ENCODE assay signal across 29 mouse cellular contexts in genomic region chr4:94620077-94620476, GRCm38 (mm10). TPM values are rescaled to one million over a fixed set of nuclear protein-coding genes. Genes with fewer than 3 reads are reported as not detected.
DNase-seq lines count a peak whose midpoint lies in the region; ATAC-seq and TF ChIP-seq lines count a peak whose summit lies in the region.
"Had no signal": no experiment of that assay in that cellular context is flagged by ENCODE, and none has a peak within 500 bp of the region (broad histone marks: within the 10 kb centered on the region; RNA-seq: fewer than 3 reads in every experiment).

No protein-coding gene starts in this region.

- peaks cover 16% of the 10 kb centered on the region for H3K79me2 ChIP-seq in myocyte (ENCODE audit: control insufficient read depth, insufficient read depth)

- H3K4me2 ChIP-seq in embryonic facial prominence, embryonic 12.5 days (replicated peaks), result no peak overlapping the region
- peak overlapping the region; percentile 62 for H3K4me2 ChIP-seq in myocyte (ENCODE audit: low read depth)
- H3K4me2 ChIP-seq in stomach, postnatal 0 days (replicated peaks; ENCODE audit: low read depth), result no peak overlapping the region
- H3K4me2 ChIP-seq: embryonic facial prominence, embryonic 13.5 days; heart, embryonic 13.5 days; hindbrain, embryonic 14.5 days had no signal

- 0 out of 2 replicates have a peak overlapping the region, but pooled peaks have one; percentile 19 for H3K27ac ChIP-seq in embryonic facial prominence, embryonic 12.5 days
- H3K27ac ChIP-seq in embryonic facial prominence, embryonic 10.5 days (replicated peaks), result no peak overlapping the region
- no peak overlapping the region for H3K27ac ChIP-seq in stomach, postnatal 0 days (replicated peaks)
- H3K27ac ChIP-seq: embryonic facial prominence, embryonic 13.5 days; heart, adult 2 months; heart, embryonic 10.5 days; heart, embryonic 13.5 days; hindbrain, embryonic 14.5 days; hindbrain, postnatal 0 days had no signal

- H3K9me3 ChIP-seq in embryonic facial prominence, embryonic 12.5 days, result no peaks in the 10 kb centered on the region
- H3K9me3 ChIP-seq in embryonic facial prominence, embryonic 10.5 days, result no peaks in the 10 kb centered on the region
- H3K9me3 ChIP-seq in stomach, postnatal 0 days (ENCODE audit: control insufficient read depth, low read length), result no peaks in the 10 kb centered on the region
- H3K9me3 ChIP-seq: embryonic facial prominence, embryonic 13.5 days; heart, embryonic 10.5 days; heart, embryonic 13.5 days had no signal

- peaks cover 9% of the 10 kb centered on the region for H3K36me3 ChIP-seq in embryonic facial prominence, embryonic 12.5 days
- peaks cover 30% of the 10 kb centered on the region for H3K36me3 ChIP-seq in embryonic facial prominence, embryonic 10.5 days (replicated peaks)
- H3K36me3 ChIP-seq in myocyte (ENCODE audit: control insufficient read depth, insufficient read depth), result peaks cover 14% of the 10 kb centered on the region
- no peaks in the 10 kb centered on the region for H3K36me3 ChIP-seq in stomach, postnatal 0 days (ENCODE audit: control insufficient read depth, insufficient read depth, low read length)

- no peak for TF ChIP-seq POLR2A in myocyte (IDR thresholded peaks at IDR 0.05; ENCODE audit: insufficient read length, low read depth)

- DNase-seq in embryonic facial prominence, embryonic 10.5 days (ENCODE audit: low spot score), result no peak
- peak; percentile 50 for DNase-seq in NIH3T3 (ENCODE audit: low read depth)
- no peak for DNase-seq in stomach, postnatal 0 days (ENCODE audit: low spot score)
- DNase-seq: adrenal gland, adult 8-10 months; adrenal gland, postnatal 25 days; cerebellum, adult 11-12 months; cerebellum, adult 8-10 months; cerebellum, postnatal 10 days; cerebellum, postnatal 36 days; forebrain, postnatal 0 days; gastrocnemius, postnatal 36 days; heart, adult 2 months; heart, postnatal 14 days; heart, postnatal 4 days; kidney, adult 18-20 months had no signal

- H3K4me3 ChIP-seq in embryonic facial prominence, embryonic 12.5 days, result no peak overlapping the region
- no peak overlapping the region for H3K4me3 ChIP-seq in embryonic facial prominence, embryonic 10.5 days
- H3K4me3 ChIP-seq in myocyte, result no peak overlapping the region
- H3K4me3 ChIP-seq in stomach, postnatal 0 days (ENCODE audit: low read depth, low read length), result no peak overlapping the region
- H3K4me3 ChIP-seq: embryonic facial prominence, embryonic 13.5 days; heart, adult 2 months; heart, embryonic 10.5 days; heart, embryonic 13.5 days had no signal

- TF ChIP-seq CTCF in stomach, postnatal 0 days (IDR thresholded peaks at IDR 0.05; ENCODE audit: low read depth), result no peak

- H3K4me1 ChIP-seq in embryonic facial prominence, embryonic 12.5 days, result no peaks in the 10 kb centered on the region
- peaks cover 8% of the 10 kb centered on the region for H3K4me1 ChIP-seq in embryonic facial prominence, embryonic 10.5 days
- no peaks in the 10 kb centered on the region for H3K4me1 ChIP-seq in stomach, postnatal 0 days (replicated peaks; ENCODE audit: control insufficient read depth, insufficient read depth)
- H3K4me1 ChIP-seq: heart, embryonic 10.5 days had no signal

- no peak overlapping the region for H3K9ac ChIP-seq in embryonic facial prominence, embryonic 12.5 days
- no peak overlapping the region for H3K9ac ChIP-seq in stomach, postnatal 0 days (ENCODE audit: low read length)
- H3K9ac ChIP-seq: embryonic facial prominence, embryonic 13.5 days; forebrain, postnatal 0 days; heart, embryonic 13.5 days; hindbrain, embryonic 14.5 days had no signal

- no peaks in the 10 kb centered on the region for H3K27me3 ChIP-seq in embryonic facial prominence, embryonic 12.5 days
- H3K27me3 ChIP-seq in embryonic facial prominence, embryonic 10.5 days (replicated peaks; ENCODE audit: low read depth, poor library complexity, severe bottlenecking), result no peaks in the 10 kb centered on the region
- H3K27me3 ChIP-seq in myocyte (ENCODE audit: control insufficient read depth, insufficient read depth, insufficient read length), result no peaks in the 10 kb centered on the region
- no peaks in the 10 kb centered on the region for H3K27me3 ChIP-seq in stomach, postnatal 0 days (ENCODE audit: control insufficient read depth, insufficient read depth, low read length)
- H3K27me3 ChIP-seq: embryonic facial prominence, embryonic 13.5 days; heart, embryonic 13.5 days had no signal

- no peak overlapping the region for H3ac ChIP-seq in myocyte (ENCODE audit: control insufficient read depth, insufficient read length)

- 63% methylated on average over 2 of the region's 2 CpGs for WGBS in embryonic facial prominence, embryonic 12.5 days
- 93% methylated on average over 2 of the region's 2 CpGs for WGBS in embryonic facial prominence, embryonic 10.5 days
- 85% methylated on average over 2 of the region's 2 CpGs for WGBS in stomach, postnatal 0 days

- TF ChIP-seq EP300 in stomach, postnatal 0 days (optimal IDR thresholded peaks at IDR 0.05), result no peak

- ATAC-seq in embryonic facial prominence, embryonic 12.5 days (ENCODE audit: insufficient number of reproducible peaks, insufficient read depth, low FRiP score, low TSS enrichment), result no peak
- no peak for ATAC-seq in stomach, postnatal 0 days (ENCODE audit: low FRiP score, low TSS enrichment)
- no peak for ATAC-seq in activated CD4-positive, CD25-positive, alpha-beta regulatory T cell, adult 4 months
- ATAC-seq: forebrain, embryonic 14.5 days; forebrain, postnatal 0 days; hindbrain, postnatal 0 days; inflammation-experienced regulatory T-cells, adult 6 months; intestine, embryonic 16.5 days had no signal

TF ChIP-seq in myocyte, 11 proteins besides CTCF, POLR2A, EP300 and RAD21:
- TF ChIP-seq POLR2AphosphoS2 (IDR thresholded peaks at IDR 0.05; ENCODE audit: insufficient read length, low read depth) (no peak), CEBPB (IDR thresholded peaks at IDR 0.05; ENCODE audit: insufficient read depth, poor library complexity, severe bottlenecking) (peak; percentile 69; the same call in 1 of the 2 replicates), REST (IDR thresholded peaks at IDR 0.05; ENCODE audit: insufficient read depth, insufficient read length) (no peak), SRF (IDR thresholded peaks at IDR 0.05; ENCODE audit: control insufficient read depth, insufficient read length, low read depth) (no peak), MYOG (IDR thresholded peaks at IDR 0.05; ENCODE audit: control insufficient read depth in 1 of 3, insufficient read depth in 1 of 3, insufficient read length in 2 of 3, low read depth in 2 of 3) (no peak), USF1 (IDR thresholded peaks at IDR 0.05; ENCODE audit: low read depth) (no peak), MAX (IDR thresholded peaks at IDR 0.05; ENCODE audit: low read depth) (no peak)

RNA-seq across cellular contexts. Expression of gene Ift74, which starts 5.8 kb away (rescaled TPM):
- 50.3 and 50.8 TPM in 2 replicates for polyA plus RNA-seq in embryonic facial prominence, embryonic 12.5 days (2016; fragmentation: Nextera tagmentation; extraction: Ambion mirVana)
- polyA plus RNA-seq in embryonic facial prominence, embryonic 10.5 days (2016; fragmentation: Nextera tagmentation; extraction: Ambion mirVana), result 49.2 and 56.5 TPM in 2 replicates
- 7.7 TPM for polyA plus RNA-seq in myocyte (2012; fragmentation: generic; extraction: Trizol)
- polyA plus RNA-seq in stomach, postnatal 0 days (2015; fragmentation: Nextera tagmentation; extraction: Ambion mirVana), result 13.7 and 14.8 TPM in 2 replicates
- 1 to 10 TPM; 4.6 to 6.8 TPM for polyA plus RNA-seq in activated CD4-positive, CD25-positive, alpha-beta regulatory T cell, adult 4 months (2017; shearing (Covaris generic))

RNA-seq across cellular contexts. Expression of gene Plaa, which starts 17.0 kb away (rescaled TPM):
- 83.8 and 90.1 TPM in 2 replicates for polyA plus RNA-seq in embryonic facial prominence, embryonic 12.5 days (2016; fragmentation: Nextera tagmentation; extraction: Ambion mirVana)
- polyA plus RNA-seq in embryonic facial prominence, embryonic 10.5 days (2016; fragmentation: Nextera tagmentation; extraction: Ambion mirVana), result 93.6 and 97.3 TPM in 2 replicates
- 22.8 TPM for polyA plus RNA-seq in myocyte (2012; fragmentation: generic; extraction: Trizol)
- 38.2 and 38.6 TPM in 2 replicates for polyA plus RNA-seq in stomach, postnatal 0 days (2015; fragmentation: Nextera tagmentation; extraction: Ambion mirVana)
- 10 to 100 TPM; 34.9 to 38.8 TPM for polyA plus RNA-seq in activated CD4-positive, CD25-positive, alpha-beta regulatory T cell, adult 4 months (2017; shearing (Covaris generic))

RNA-seq across cellular contexts. Expression of gene Lrrc19, which starts 29.9 kb away (rescaled TPM):
- polyA plus RNA-seq in embryonic facial prominence, embryonic 12.5 days (2016; fragmentation: Nextera tagmentation; extraction: Ambion mirVana), result 1.4 and 1.7 TPM in 2 replicates
- polyA plus RNA-seq in embryonic facial prominence, embryonic 10.5 days (2016; fragmentation: Nextera tagmentation; extraction: Ambion mirVana), result 0.94 and 1.0 TPM in 2 replicates
- polyA plus RNA-seq in myocyte (2012; fragmentation: generic; extraction: Trizol), result not detected
- polyA plus RNA-seq in stomach, postnatal 0 days (2015; fragmentation: Nextera tagmentation; extraction: Ambion mirVana), result 0.10 and 0.17 TPM in 2 replicates
- under 1 TPM in 1 of 2 experiments, not detected in 1; 0.20 TPM for polyA plus RNA-seq in activated CD4-positive, CD25-positive, alpha-beta regulatory T cell, adult 4 months (2017; shearing (Covaris generic))
- polyA plus RNA-seq: brain, embryonic 14.5 days; cortical plate, adult 2 months; frontal cortex, adult 2 months; heart, adult 2 months had no signal
